Mouse (Mus musculus): Measurements from ENCODE around the gene Pigk.

- TF ChIP-seq POLR2A (IDR thresholded peaks at IDR 0.05; ENCODE audit: low read depth, low read length): no peak
- TF ChIP-seq CTCF (IDR thresholded peaks at IDR 0.05; ENCODE audit: borderline replicate concordance, insufficient read depth, low read length): no peak
Measured at GRCm38 (mm10) chr3:152779819-152780218, 65.9 kb downstream of the Pigk start.
